Mouse (Mus musculus) neutrophil, adult 5-6 weeks (primary cell): ENCODE measurements around the gene Nwd1. TPM values are rescaled to one million over a fixed set of nuclear protein-coding genes. Genes with fewer than 3 reads are reported as not detected.
"Not testable (repeated sequence)": the region's sequence is repeated elsewhere in the genome, so short reads cannot be mapped to it uniquely, and the experiment has no call there.

Source experiments
- ATAC-seq: fragments of 151-379, 151-347 bp; 2 replicates; pipeline ENCODE4 v1.8.0; 2017; ENCODE audit warnings: mild to moderate bottlenecking, moderate TSS enrichment; ENCODE audit not compliant: insufficient number of reproducible peaks, poor library complexity, low FRiP score, severe bottlenecking; ENCODE audit errors: extremely low read depth
- total RNA-seq: library from RNA; stranded (forward); fragments of 200-1000 nt; gene quantifications from 2 replicates; pipeline ENCODE4 v1.2.3, GENCODE M21; 2017

Nwd1 gene
- total RNA-seq, 1 experiment from 2014 or later = 0.12 TPM

DNA sequence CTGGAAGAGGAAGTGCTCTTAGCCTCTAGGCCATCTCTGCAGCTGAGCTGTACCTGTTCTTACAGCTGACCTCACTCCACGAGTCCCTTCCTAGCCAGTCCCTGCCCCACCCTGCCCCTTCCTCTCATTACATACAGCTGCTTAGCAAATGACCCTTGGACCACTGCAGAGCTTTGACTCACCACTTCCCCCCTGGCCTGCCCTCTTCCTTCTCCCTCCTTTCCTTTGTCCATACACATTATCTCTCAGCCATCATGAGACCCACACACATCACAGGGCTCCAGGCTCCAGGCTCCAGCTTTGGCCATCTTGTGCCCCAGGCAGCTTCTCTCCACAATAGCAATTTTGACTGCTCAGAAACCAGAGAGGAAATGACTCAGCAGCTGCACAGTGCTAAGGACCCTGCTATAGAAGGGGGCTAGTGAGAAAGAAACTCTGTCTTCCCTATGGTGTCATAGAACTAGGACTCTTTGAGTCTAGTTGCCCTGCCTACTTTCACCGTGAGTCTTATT is 36.6 kb downstream of the Nwd1 start:
- ATAC-seq = no peak

- not testable (repeated sequence) for ATAC-seq
Measured at GRCm38 (mm10) chr8:72683572-72684099, 37.1 kb downstream of the Nwd1 start.

- ATAC-seq = no peak
Measured at GRCm38 (mm10) chr8:72698349-72698926, 51.9 kb downstream of the Nwd1 start.

GRCm38 (mm10) chr8:72712569-72712968 is 66.1 kb downstream of the Nwd1 start:
- no peak for ATAC-seq

GRCm38 (mm10) chr8:72716594-72716993 is 70.1 kb downstream of the Nwd1 start:
- ATAC-seq = no peak

DNA sequence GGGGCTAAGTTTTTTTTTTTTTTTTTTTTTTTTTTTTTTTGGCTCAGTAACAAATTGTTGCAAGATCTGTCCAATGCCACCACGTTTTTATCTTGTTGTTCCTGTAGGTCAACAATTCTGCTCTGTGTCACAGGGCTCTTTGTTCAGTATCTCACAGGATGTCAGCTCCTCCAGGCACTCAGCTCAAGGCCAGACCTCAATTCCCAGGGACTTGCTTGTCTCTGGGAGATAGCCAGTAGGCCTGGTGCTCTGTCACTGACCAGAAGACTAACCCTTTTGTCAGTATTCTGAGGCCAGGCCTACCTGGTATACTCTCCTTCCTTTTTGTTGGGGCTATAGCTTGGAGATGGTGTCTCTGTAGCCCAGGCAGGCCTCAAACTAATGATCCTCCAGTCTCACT is 74.0 kb downstream of the Nwd1 start:
- ATAC-seq = no peak

GRCm38 (mm10) chr8:72722769-72723650 is 76.5 kb downstream of the Nwd1 start, which contains the start of gene Sin3b:
Gene Sin3b (plus strand): TSS chr8:72723285.
- ATAC-seq = peak; percentile 96

DNA sequence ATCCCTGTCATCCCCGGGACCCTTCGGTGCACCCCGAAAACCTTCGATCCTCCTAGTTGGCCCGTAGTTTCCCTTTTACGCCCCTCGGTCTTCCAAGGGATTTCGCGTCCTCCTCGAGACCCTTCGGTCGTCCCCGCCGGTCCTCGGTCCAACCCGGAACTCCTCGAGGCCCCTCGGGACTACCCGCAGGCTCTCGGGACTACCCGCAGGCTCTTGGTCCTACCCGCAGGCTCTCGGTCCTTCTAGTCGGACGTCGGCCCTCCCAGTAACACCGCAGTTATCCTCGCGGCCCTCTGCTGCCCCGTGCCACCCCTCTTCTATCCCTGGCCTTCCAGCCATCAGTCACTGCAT is 77.1 kb downstream of the Nwd1 start:
- no peak for ATAC-seq

DNA sequence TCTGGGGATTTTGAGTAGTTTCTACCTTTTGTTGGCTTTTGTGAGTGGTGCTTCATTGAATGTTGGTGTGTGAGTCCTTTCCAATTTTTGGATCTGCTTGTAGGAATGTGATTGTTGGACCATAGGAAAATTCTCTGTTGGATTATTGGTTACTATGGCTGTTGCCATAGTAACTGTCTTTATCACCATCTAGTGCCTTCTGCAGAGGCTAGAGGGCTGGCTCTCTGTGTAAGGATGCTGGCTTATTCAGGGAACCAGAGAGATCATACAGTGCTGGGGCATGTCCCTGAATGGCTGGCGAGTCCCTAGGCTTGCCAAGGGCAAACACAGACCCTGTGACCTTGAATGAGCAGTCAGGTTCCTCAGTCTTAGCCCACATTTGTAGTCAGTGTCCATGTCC is 82.1 kb downstream of the Nwd1 start:
- no peak for ATAC-seq

DNA sequence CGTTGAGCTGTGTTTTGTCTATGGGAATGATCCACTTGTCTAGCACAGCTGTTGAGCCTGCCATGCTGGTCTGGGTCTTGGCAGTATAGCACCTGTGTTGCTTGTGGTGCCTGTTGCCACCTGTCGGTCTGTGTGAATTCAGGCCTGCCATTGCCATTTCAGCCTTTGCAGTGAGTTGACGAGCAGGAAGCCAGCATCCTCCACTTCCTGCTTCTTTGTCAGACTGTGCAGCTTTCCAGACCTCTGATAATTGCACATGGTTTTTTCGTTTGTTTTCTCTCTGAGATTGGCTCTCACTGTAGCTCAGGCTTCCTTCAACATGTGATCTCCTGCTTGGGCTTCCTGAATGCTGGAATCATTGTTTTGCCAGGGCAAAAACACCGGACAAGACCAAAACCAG is 88.5 kb downstream of the Nwd1 start:
- no peak for ATAC-seq

- ATAC-seq = no peak
Measured at GRCm38 (mm10) chr8:72736868-72737267, 90.4 kb downstream of the Nwd1 start.

- ATAC-seq = peak; percentile 46; the same call in 1 of the 2 replicates
Measured at GRCm38 (mm10) chr8:72746061-72746460, 99.5 kb downstream of the Nwd1 start.

DNA sequence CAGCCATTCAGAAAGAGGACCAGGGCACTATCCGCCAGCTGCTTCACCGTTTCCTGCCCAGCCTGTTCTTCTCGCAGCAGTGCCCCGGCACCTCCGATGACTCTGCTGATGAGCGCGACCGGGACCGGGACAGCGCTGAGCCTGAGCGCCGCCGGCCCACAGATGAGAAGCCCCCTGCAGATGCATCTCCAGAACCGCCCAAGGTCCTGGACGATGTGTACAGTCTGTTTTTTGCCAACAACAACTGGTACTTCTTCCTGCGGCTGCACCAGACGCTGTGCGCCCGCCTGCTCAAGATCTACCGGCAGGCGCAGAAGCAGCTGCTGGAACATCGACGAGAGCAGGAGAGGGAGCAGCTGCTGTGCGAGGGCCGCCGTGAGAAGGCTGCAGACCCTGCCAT is 103.3 kb downstream of the Nwd1 start:
- ATAC-seq = no peak

DNA sequence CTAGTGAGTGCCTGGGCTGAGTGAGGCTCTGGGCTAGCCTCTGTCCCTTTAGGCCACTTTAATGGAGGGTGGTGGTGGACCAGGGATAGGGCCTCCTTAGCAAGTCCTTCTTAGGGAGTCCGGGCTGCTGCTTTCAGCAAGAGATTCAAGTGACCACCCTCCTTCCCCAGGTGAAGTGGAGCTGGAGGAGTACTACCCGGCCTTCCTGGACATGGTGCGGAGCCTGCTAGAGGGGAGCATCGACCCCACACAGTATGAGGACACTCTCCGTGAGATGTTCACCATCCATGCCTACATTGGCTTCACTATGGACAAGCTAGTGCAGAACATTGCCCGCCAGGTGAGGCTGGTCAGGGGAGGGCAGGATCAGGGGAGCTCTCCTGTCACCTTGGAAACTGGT is 103.8 kb downstream of the Nwd1 start:
- ATAC-seq = no peak

- ATAC-seq = no peak
Measured at GRCm38 (mm10) chr8:72751126-72751525, 104.6 kb downstream of the Nwd1 start.

GRCm38 (mm10) chr8:72752289-72752688 is 105.8 kb downstream of the Nwd1 start:
- no peak for ATAC-seq

GRCm38 (mm10) chr8:72753165-72753564 is 106.7 kb downstream of the Nwd1 start:
- no peak for ATAC-seq

DNA sequence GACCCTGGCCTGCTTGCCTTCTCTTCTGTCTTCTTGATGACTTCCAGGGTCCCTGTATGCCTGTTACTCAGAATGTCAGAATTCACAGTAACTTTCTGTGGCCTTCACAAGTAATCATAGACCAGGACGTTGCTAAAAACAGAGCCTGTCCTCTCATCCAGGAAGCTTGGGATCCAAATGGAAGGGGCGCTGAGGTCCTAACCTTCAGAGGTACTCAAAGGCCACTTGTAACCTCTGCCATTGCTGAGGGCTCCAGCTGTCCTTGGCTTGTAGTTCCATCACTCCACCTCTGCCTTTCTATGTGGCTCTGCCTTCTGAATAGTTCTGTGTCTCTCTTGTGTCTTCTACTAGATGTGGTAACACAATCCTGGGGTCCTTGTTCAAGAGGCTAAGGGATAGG is 107.3 kb downstream of the Nwd1 start:
- no peak for ATAC-seq

DNA sequence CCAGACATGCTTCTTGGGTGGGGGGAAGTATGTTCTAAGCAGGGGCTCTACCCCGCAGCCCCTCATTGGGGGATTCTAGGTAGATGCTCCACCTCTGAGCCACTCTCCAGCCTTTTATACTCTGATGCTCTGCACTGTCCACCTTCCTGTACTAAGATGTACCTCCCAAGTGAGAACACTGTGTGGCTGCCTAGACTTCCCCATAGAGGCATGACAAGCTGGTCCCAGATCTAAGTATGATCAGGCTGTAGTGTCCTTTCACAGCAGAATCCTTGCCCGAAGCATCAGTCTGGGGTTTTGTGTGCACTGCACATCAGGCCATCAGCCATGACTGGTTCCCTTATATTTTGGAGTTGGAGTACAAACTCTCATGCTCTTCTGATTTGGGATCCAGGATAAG is 109.5 kb downstream of the Nwd1 start:
- no peak for ATAC-seq

- no peak for ATAC-seq
Measured at GRCm38 (mm10) chr8:72756771-72757390, 110.4 kb downstream of the Nwd1 start.
